Mouse (Mus musculus): ENCODE measurements at regions not wholly inside any gene's neighbourhood (a gene's known extent, or its start where the extent isn't known, plus 50 kb on each side); places are given as distances from the start of the nearest gene placed in this dataset.
"Not testable (repeated sequence)": the region's sequence is repeated elsewhere in the genome, so short reads cannot be mapped to it uniquely, and the experiment has no call there.

GRCm38 (mm10) chr2:84042793-84043192 lies 52.4 kb downstream of the Gm13691 start:
- no peak for DNase-seq

GRCm38 (mm10) chr2:84048398-84049140 lies 58.2 kb downstream of the Gm13691 start:
- DNase-seq, result no peak

GRCm38 (mm10) chr2:84051883-84052331 lies 61.6 kb downstream of the Gm13691 start:
- no peak for DNase-seq

- peak; percentile 33 for DNase-seq
These were observed 68.9 kb downstream of the Gm13691 start for GRCm38 (mm10) chr2:84059246-84059645.

GRCm38 (mm10) chr2:84061221-84061620 lies 70.9 kb downstream of the Gm13691 start:
- no peak for DNase-seq

GRCm38 (mm10) chr2:84064371-84064770 lies 74.0 kb downstream of the Gm13691 start:
- no peak for DNase-seq

GRCm38 (mm10) chr2:84065061-84065460 lies 74.7 kb downstream of the Gm13691 start:
- peak; percentile 27 for DNase-seq

GRCm38 (mm10) chr2:84065749-84066148 lies 75.4 kb downstream of the Gm13691 start:
- DNase-seq, result no peak

- no peak for DNase-seq
These were observed 75.9 kb downstream of the Gm13691 start for GRCm38 (mm10) chr2:84066151-84066693.

GRCm38 (mm10) chr2:84066785-84067526 lies 76.6 kb downstream of the Gm13691 start:
- DNase-seq, result no peak

- no peak for DNase-seq
These were observed 78.3 kb downstream of the Gm13691 start for GRCm38 (mm10) chr2:84068617-84069016.

- not testable (repeated sequence) for DNase-seq
These were observed 79.1 kb downstream of the Gm13691 start for GRCm38 (mm10) chr2:84069411-84069810.

- DNase-seq, result peak; percentile 29
These were observed 82.7 kb downstream of the Gm13691 start for GRCm38 (mm10) chr2:84072881-84073583.

GRCm38 (mm10) chr2:84075944-84076343 lies 85.6 kb downstream of the Gm13691 start:
- DNase-seq, result no peak

GRCm38 (mm10) chr2:84079284-84079683 lies 88.9 kb downstream of the Gm13691 start:
- DNase-seq, result no peak

GRCm38 (mm10) chr2:84080228-84080627 lies 89.9 kb downstream of the Gm13691 start:
- DNase-seq, result no peak

GRCm38 (mm10) chr2:84094751-84095150 lies 104.4 kb downstream of the Gm13691 start:
- DNase-seq, result no peak

GRCm38 (mm10) chr2:84098746-84099145 lies 108.4 kb downstream of the Gm13691 start:
- no peak for DNase-seq

- peak; percentile 22 for DNase-seq
These were observed 123.2 kb downstream of the Gm13691 start for GRCm38 (mm10) chr2:84113562-84113961.

- no peak for DNase-seq
These were observed 129.5 kb downstream of the Gm13691 start for GRCm38 (mm10) chr2:84119839-84120238.

GRCm38 (mm10) chr2:84127586-84127985 lies 137.2 kb downstream of the Gm13691 start:
- DNase-seq, result no peak

- no peak for DNase-seq
These were observed 171.4 kb downstream of the Gm13691 start for GRCm38 (mm10) chr2:84161742-84162141.

GRCm38 (mm10) chr2:84173450-84173849 lies 183.1 kb downstream of the Gm13691 start:
- DNase-seq, result no peak
